Mouse (Mus musculus) CH12.LX (cell line): ENCODE data around the gene Gm20431.

Source experiments
- CTCF ChIP-seq, 2 experiments: IDR thresholded peaks in 1 of 2; conservative IDR thresholded peaks in 1 of 2; 2 replicates each; pipeline ENCODE4 v1.5.1; 2011 to 2012; ENCODE audit warnings: low read depth in 2 of 2, low read length in 2 of 2, improper control_type of control experiment in 1 of 2, inconsistent platforms in 1 of 2, mild to moderate bottlenecking in 1 of 2, moderate library complexity in 1 of 2
- E2F4 ChIP-seq: IDR thresholded peaks from 2 replicates; pipeline ENCODE4 v1.6.1; 2011; ENCODE audit warnings: low read depth, low read length, improper control_type of control experiment; ENCODE audit not compliant: insufficient replicate concordance
- HCFC1 ChIP-seq: IDR thresholded peaks from 2 replicates; pipeline ENCODE4 v1.6.1; 2012; ENCODE audit warnings: low read depth, mild to moderate bottlenecking, inconsistent platforms, low read length, improper control_type of control experiment
- IRF4 ChIP-seq: IDR thresholded peaks from 2 replicates; pipeline ENCODE4 v1.6.1; 2014; ENCODE audit warnings: low read depth, mild to moderate bottlenecking, inconsistent platforms, low read length, improper control_type of control experiment
- MAFK ChIP-seq: IDR thresholded peaks from 2 replicates; pipeline ENCODE4 v1.6.1; 2011; ENCODE audit warnings: low read length, improper control_type of control experiment; ENCODE audit not compliant: insufficient replicate concordance
- POLR2A ChIP-seq: IDR thresholded peaks from 2 replicates; pipeline ENCODE4 v1.6.1; 2011; ENCODE audit warnings: low read depth, mild to moderate bottlenecking, improper control_type of control experiment, low read length
- RAD21 ChIP-seq: IDR thresholded peaks from 2 replicates; pipeline ENCODE4 v1.6.1; 2011; ENCODE audit warnings: low read depth, mild to moderate bottlenecking, low read length, improper control_type of control experiment, moderate library complexity
- RCOR1 ChIP-seq: conservative IDR thresholded peaks from 2 replicates; pipeline ENCODE4 v1.6.1; 2012; ENCODE audit warnings: low read depth, mild to moderate bottlenecking, inconsistent platforms, low read length, improper control_type of control experiment
- USF2 ChIP-seq: conservative IDR thresholded peaks from 2 replicates; pipeline ENCODE4 v1.6.1; 2011; ENCODE audit warnings: low read depth, low read length, improper control_type of control experiment
- ZC3H11A ChIP-seq: IDR thresholded peaks from 2 replicates; pipeline ENCODE4 v1.6.1; 2012; ENCODE audit warnings: low read depth, mild to moderate bottlenecking, inconsistent platforms, low read length, improper control_type of control experiment

DNA sequence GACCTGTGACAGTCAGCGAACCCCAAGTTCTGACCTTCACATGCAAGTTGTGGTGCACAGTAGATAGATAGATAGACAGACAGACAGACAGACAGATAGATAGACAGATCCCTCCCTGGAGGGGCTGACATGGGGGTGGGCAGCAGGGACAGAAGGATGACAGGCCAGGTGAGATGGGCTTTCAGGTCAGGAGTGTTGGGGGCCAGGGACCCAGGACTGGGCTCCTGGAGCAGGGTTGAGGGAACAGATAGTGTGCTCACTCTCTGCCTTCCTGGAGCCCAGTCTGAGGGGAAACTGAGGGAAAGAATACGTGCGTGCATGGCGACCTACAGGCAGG lies 25.9 kb upstream of the Gm20431 start:
- TF ChIP-seq ZC3H11A: no peak
- no peak for TF ChIP-seq POLR2A
- TF ChIP-seq E2F4: no peak
- no peak for TF ChIP-seq RCOR1
- TF ChIP-seq CTCF (conservative IDR thresholded peaks at IDR 0.05 in 1 of 2, IDR thresholded peaks at IDR 0.05 in 1 of 2; ENCODE audit: low read depth in 2 of 2, low read length in 2 of 2): no peak
- TF ChIP-seq MAFK: no peak
- TF ChIP-seq USF2: no peak
- no peak for TF ChIP-seq RAD21
- TF ChIP-seq IRF4: no peak
- TF ChIP-seq HCFC1: no peak
